Mouse (Mus musculus): ENCODE data around the gene C9.

DNA sequence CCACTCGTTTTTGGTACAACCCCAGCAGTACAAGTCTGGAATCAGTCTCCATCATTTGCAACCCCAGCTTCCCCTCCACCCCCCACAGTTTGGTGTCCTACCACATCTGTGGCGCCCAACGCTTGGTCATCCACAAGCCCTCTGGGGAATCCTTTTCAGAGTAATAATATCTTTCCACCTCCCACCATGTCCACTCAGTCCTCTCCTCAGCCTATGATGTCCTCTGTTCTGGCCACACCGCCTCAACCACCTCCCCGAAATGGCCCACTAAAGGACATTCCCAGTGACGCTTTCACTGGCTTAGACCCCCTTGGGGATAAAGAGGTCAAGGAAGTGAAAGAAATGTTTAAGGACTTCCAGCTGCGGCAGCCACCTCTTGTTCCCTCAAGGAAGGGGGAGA, 9.8 kb upstream of the C9 start:
- TF ChIP-seq GATA1 (IDR thresholded peaks at IDR 0.05; ENCODE audit: low read length) (no peak), TAL1 (IDR thresholded peaks at IDR 0.05; ENCODE audit: low read length) (no peak)

Measured in erythroblast, embryonic 14.5 days (primary cell).